Mouse (Mus musculus): ENCODE measurements around the gene Gm47995.

DNA sequence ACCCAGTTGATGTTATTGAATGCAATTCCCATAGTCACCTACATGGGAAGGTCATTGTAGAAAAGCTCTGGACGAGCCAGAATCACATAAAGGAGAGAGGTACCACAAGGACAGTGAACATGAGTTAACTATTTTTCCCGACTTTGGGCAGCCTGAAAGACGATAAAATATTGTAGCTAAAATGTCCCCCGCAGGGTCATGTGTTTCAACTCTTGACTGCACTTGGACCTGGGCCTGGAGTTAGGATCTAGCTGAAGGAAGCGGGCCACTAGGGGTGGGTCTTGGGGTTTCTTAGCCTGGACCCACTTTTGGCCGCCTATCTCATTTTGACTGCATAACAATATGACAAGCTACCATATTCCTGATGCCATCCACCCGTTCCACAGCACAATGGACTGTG lies 48.0 kb upstream of the Gm47995 start:
- TF ChIP-seq CTCF (IDR thresholded peaks at IDR 0.05; ENCODE audit: insufficient read depth, low read length) (no peak), POLR2A (IDR thresholded peaks at IDR 0.05; ENCODE audit: borderline replicate concordance, extremely low read depth, low read depth, low read length) (no peak)
